Comparison of ENCODE assay signal across 8 mouse cellular contexts in genomic region chr4:82511524-82511923, GRCm38 (mm10).
DNase-seq lines count a peak whose midpoint lies in the region; ATAC-seq and TF ChIP-seq lines count a peak whose summit lies in the region.

No protein-coding gene starts in this region.

- H3K36me3 ChIP-seq in heart, adult 2 months (ENCODE audit: control insufficient read depth, insufficient read depth, low read length) = peaks cover 6% of the 10 kb centered on the region; the same call in 1 of the 2 replicates
- no peaks in the 10 kb centered on the region for H3K36me3 ChIP-seq in liver, embryonic 16.5 days (ENCODE audit: control insufficient read depth, insufficient read depth)

- TF ChIP-seq CTCF in heart, adult 2 months (IDR thresholded peaks at IDR 0.05) = no peak

- ATAC-seq in liver, embryonic 16.5 days (ENCODE audit: low read depth) = no peak

- no peak for TF ChIP-seq POLR2A in heart, adult 2 months (IDR thresholded peaks at IDR 0.05; ENCODE audit: insufficient read depth, low read depth, low read length)

- peaks cover 6% of the 10 kb centered on the region for H3K4me1 ChIP-seq in heart, adult 2 months (ENCODE audit: control insufficient read depth, insufficient read depth, low read length)
- H3K4me1 ChIP-seq in liver, embryonic 16.5 days (ENCODE audit: control insufficient read depth, low read depth, low read length) = no peaks in the 10 kb centered on the region; the same call in 1 of the 2 replicates

- intact Hi-C loops in left cerebral cortex, postnatal 25 days (cut with DNase I) = no loop called here
- intact Hi-C loops in heart, adult 2 months (cut with DNase I) = loop anchor here (1.0 kb wide), 1 partner anchor 25 kb away; no protein-coding TSS in a partner anchor

- no peaks in the 10 kb centered on the region for H3K27me3 ChIP-seq in heart, adult 2 months (ENCODE audit: control insufficient read depth, insufficient read depth, low read length)
- peaks cover 56% of the 10 kb centered on the region for H3K27me3 ChIP-seq in liver, embryonic 16.5 days (ENCODE audit: control insufficient read depth, insufficient read depth, low read depth, low read length)

- WGBS in heart, adult 2 months = 2% methylated on average over 8 of the region's 8 CpGs
- 1% methylated on average over 8 of the region's 8 CpGs for WGBS in liver, embryonic 16.5 days (ENCODE audit: insufficient replicate concordance)

- no peaks in the 10 kb centered on the region for H3K9me3 ChIP-seq in liver, embryonic 16.5 days (replicated peaks; ENCODE audit: control insufficient read depth, low read length)

- peak overlapping the region; percentile 60 for H3K4me2 ChIP-seq in liver, embryonic 16.5 days (ENCODE audit: low read depth, low read length)

- peak overlapping the region; percentile 57 for H3K4me3 ChIP-seq in heart, adult 2 months
- H3K4me3 ChIP-seq in liver, embryonic 16.5 days (ENCODE audit: low read depth, low read length) = no peak overlapping the region

- TF ChIP-seq EP300 in heart, adult 2 months (IDR thresholded peaks at IDR 0.05; ENCODE audit: insufficient read depth, low read depth, low read length) = 0 out of 2 replicates have a peak, but pooled peaks have one; percentile 10

- H3K9ac ChIP-seq in heart, adult 2 months (ENCODE audit: low read depth, low read length) = peak overlapping the region; percentile 79
- H3K9ac ChIP-seq in liver, embryonic 16.5 days (ENCODE audit: low read depth, low read length) = no peak overlapping the region

- H3K27ac ChIP-seq in heart, adult 2 months = peak overlapping the region; percentile 100
- H3K27ac ChIP-seq in liver, embryonic 16.5 days (ENCODE audit: low read length) = peak overlapping the region; percentile 59

- H3K79me2 ChIP-seq in heart, adult 2 months (replicated peaks; ENCODE audit: control insufficient read depth, insufficient read depth, low read length) = no peaks in the 10 kb centered on the region

- peak; percentile 55 to 59 for DNase-seq in left cerebral cortex, postnatal 25 days (ENCODE audit: low spot score in 2 of 2)
- DNase-seq in left cerebral cortex, adult 11 months (ENCODE audit: low spot score) = no peak
- DNase-seq in cerebellum, postnatal 25 days = peak; percentile 68 to 72
- peak; percentile 71 to 76 for DNase-seq in heart, adult 2 months
- peak; percentile 77 for DNase-seq in kidney, adult 18-20 months
- DNase-seq in skeletal muscle tissue, adult 2 months (ENCODE audit: low read depth, low spot score) = peak; percentile 60
- DNase-seq in c-Kit-positive CD71-positive TER-119-positive erythroid progenitor cells, embryonic 14.5 days (ENCODE audit: low spot score) = no peak

Comparison
In these comparisons a context has a peak if more than half of its experiments do, and no peak if none do; other contexts are left out.
1. DNase-seq: peak in left cerebral cortex, postnatal 25 days (2 of 2), cerebellum, postnatal 25 days (2 of 2), heart, adult 2 months (2 of 2), kidney, adult 18-20 months (single experiment) and skeletal muscle tissue, adult 2 months (single experiment); none in left cerebral cortex, adult 11 months (single experiment) and c-Kit-positive CD71-positive TER-119-positive erythroid progenitor cells, embryonic 14.5 days (single experiment).